Mouse (Mus musculus) kidney, adult 2 months (tissue): ENCODE results near the gene Tomm22. TPM values are rescaled to one million over a fixed set of nuclear protein-coding genes. Genes with fewer than 3 reads are reported as not detected.
A peak's percentile ranks its signal among the peaks of the same experiment; 100 is the strongest.

Experiments used
- DNase-seq: peaks from one replicate; pipeline ENCODE4 v3.0.0; 2021
- H3K27ac ChIP-seq: fragments of 200-500 bp; 2 replicates; pipeline ENCODE4 v1.5.1; 2012; ENCODE audit warnings: low read depth, low read length, control low read depth, inconsistent platforms; ENCODE audit not compliant: insufficient read depth
- H3K27me3 ChIP-seq: fragments of 200-500 bp; replicated peaks from 2 replicates; pipeline ENCODE4 v1.6.1; 2012; ENCODE audit warnings: mild to moderate bottlenecking, moderate library complexity, low read length, inconsistent platforms; ENCODE audit not compliant: control insufficient read depth, insufficient read depth
- H3K36me3 ChIP-seq: fragments of 200-500 bp; 2 replicates; pipeline ENCODE4 v1.6.1; 2012; ENCODE audit warnings: mild to moderate bottlenecking, moderate library complexity, low read length, inconsistent platforms; ENCODE audit not compliant: control insufficient read depth, insufficient read depth
- H3K4me1 ChIP-seq: fragments of 200-500 bp; 2 replicates; pipeline ENCODE4 v1.6.1; 2011; ENCODE audit warnings: low read length; ENCODE audit not compliant: control insufficient read depth, insufficient read depth
- H3K4me3 ChIP-seq: fragments of 200-500 bp; 2 replicates; pipeline ENCODE4 v1.5.1; 2011; ENCODE audit warnings: mild to moderate bottlenecking, low read depth, low read length, control low read depth; ENCODE audit not compliant: insufficient read depth
- CTCF ChIP-seq: fragments of 200-500 bp; conservative IDR thresholded peaks from 2 replicates; pipeline ENCODE4 v1.5.1; 2011; ENCODE audit warnings: low read depth, mild to moderate bottlenecking, control low read depth, low read length, moderate library complexity, mixed read lengths; ENCODE audit not compliant: insufficient read depth, insufficient read length
- POLR2A ChIP-seq: fragments of 200-500 bp; IDR thresholded peaks from one replicate; pipeline ENCODE4 v1.6.1; 2011; ENCODE audit warnings: low read depth, low read length, control low read depth
- WGBS: fragments of 180-500 bp; shearing (Covaris S2); methylation state at CpG from one replicate; pipeline ENCODE4 v1.1.7; 2018; 5-methylcytosine and 5-hydroxymethylcytosine counted together
- polyA plus RNA-seq: library from polyadenylated mRNA; depleted of rRNA; stranded (reverse); fragments of >200 nt; gene quantifications from 2 replicates; pipeline ENCODE4 v1.2.3, GENCODE M21; 2012

The Tomm22 gene
- polyA plus RNA-seq, 1 experiment: 52.5 TPM

- 1% methylated on average over 52 of the region's 53 CpGs for WGBS
Measured at GRCm38 (mm10) chr15:79691023-79691508, 20.4 kb downstream of the Tomm22 start.

DNA sequence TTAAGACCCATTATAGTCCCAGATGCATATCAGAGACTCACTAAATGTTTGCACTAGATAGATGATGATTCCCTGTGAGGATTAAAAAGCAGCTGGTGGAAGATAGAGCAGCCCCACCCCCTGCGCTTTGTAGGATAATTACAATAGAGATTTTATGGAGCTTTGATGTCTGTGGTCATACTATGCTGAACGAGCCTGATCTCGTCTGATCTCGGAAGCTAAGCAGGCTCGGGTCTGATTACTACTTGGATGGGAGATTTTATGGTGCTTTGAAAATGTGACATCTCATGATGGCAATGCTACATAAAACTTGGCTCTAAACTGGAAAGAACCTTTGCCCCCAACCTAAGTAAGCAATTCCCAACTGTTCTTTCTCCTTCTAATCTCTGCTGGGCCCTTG is 21.7 kb downstream of the Tomm22 start:
- WGBS: 84% methylated on average over 5 of the region's 5 CpGs
- no peak for DNase-seq
- no peak overlapping the region for H3K27ac ChIP-seq

More at GRCm38 (mm10) chr15:79691023-79691508, 20.4 kb downstream of the Tomm22 start:
- Histone ChIP-seq H3K4me1 (peaks cover 25% of the 10 kb centered on the region), H3K27ac (no peak overlapping the region; the same call in 1 of the 2 replicates), H3K4me3 (peak overlapping the region; percentile 83), H3K27me3 (no peaks in the 10 kb centered on the region), H3K36me3 (no peaks in the 10 kb centered on the region)
- no peak for DNase-seq
- no peak for TF ChIP-seq POLR2A
- no peak for TF ChIP-seq CTCF

DNA sequence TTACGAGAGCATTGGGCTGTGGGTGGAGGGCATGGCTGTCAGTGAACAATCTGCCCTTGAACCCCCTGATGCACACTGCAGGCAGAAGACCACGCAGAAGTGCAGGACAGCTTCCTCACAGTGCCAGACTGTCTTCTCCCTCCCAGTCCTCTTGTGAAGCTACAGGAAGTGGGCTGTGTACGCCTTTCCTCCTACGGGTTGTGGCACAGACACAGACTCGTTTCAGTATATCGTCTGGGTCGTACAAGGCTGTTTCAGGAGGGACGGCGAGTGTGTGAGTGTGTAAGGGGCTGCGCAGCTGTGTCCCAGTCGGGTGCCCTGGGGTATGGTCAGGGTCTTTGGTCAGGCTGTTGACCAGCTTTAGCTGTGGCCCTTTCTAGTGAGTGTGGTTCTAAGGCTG is 23.1 kb downstream of the Tomm22 start:
- Histone ChIP-seq H3K27ac (no peak overlapping the region), H3K36me3 (no peaks in the 10 kb centered on the region), H3K4me1 (peaks cover 28% of the 10 kb centered on the region), H3K27me3 (no peaks in the 10 kb centered on the region), H3K4me3 (no peak overlapping the region)
- no peak for TF ChIP-seq POLR2A
- no peak for TF ChIP-seq CTCF
- DNase-seq: no peak
- 69% methylated on average over 11 of the region's 11 CpGs for WGBS

More for the DNA sequence above, 21.7 kb downstream of the Tomm22 start:
- Histone ChIP-seq H3K36me3 (no peaks in the 10 kb centered on the region), H3K4me3 (no peak overlapping the region), H3K27me3 (no peaks in the 10 kb centered on the region), H3K4me1 (peaks cover 28% of the 10 kb centered on the region)
- TF ChIP-seq POLR2A (no peak), CTCF (no peak)

- H3K4me1 ChIP-seq: peaks cover 28% of the 10 kb centered on the region
- no peak for TF ChIP-seq CTCF
- TF ChIP-seq POLR2A: no peak
- no peak overlapping the region for H3K4me3 ChIP-seq
- H3K27ac ChIP-seq: no peak overlapping the region
- WGBS: 85% methylated on average over 4 of the region's 4 CpGs
- no peaks in the 10 kb centered on the region for H3K36me3 ChIP-seq
- no peaks in the 10 kb centered on the region for H3K27me3 ChIP-seq
- no peak for DNase-seq
Measured at GRCm38 (mm10) chr15:79694512-79694911, 23.9 kb downstream of the Tomm22 start.

DNA sequence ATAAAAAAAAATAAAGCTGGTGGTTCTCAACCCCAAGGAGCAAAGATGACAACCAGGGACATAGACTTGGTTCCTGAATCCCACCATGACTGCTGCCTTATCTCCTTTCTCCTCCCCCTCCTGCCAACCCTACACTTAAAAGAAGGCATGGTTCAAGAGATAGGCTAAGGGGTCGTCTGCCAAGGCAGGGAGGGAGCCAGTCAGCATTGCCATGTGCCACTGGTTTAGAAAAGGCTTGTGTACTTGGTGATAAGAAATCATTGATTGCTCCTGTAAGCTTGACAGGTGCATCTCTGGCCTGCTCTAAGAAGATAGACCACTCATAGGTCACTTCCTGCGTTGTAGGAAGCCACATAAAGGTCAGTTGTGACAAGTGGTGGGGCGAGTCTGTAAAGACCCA is 24.9 kb downstream of the Tomm22 start:
- H3K4me1 ChIP-seq: peaks cover 25% of the 10 kb centered on the region
- TF ChIP-seq CTCF (no peak), POLR2A (no peak)
- no peak for DNase-seq
- H3K4me3 ChIP-seq: no peak overlapping the region
- no peaks in the 10 kb centered on the region for H3K36me3 ChIP-seq
- H3K27ac ChIP-seq: no peak overlapping the region
- 77% methylated on average over 3 of the region's 3 CpGs for WGBS
- H3K27me3 ChIP-seq: no peaks in the 10 kb centered on the region

- DNase-seq: peak; percentile 66
- Histone ChIP-seq H3K4me1 (peaks cover 22% of the 10 kb centered on the region), H3K4me3 (no peak overlapping the region), H3K27me3 (no peaks in the 10 kb centered on the region), H3K27ac (peak overlapping the region; percentile 17; the same call in 1 of the 2 replicates), H3K36me3 (no peaks in the 10 kb centered on the region)
- WGBS: 52% methylated on average over 2 of the region's 2 CpGs
- no peak for TF ChIP-seq POLR2A
- no peak for TF ChIP-seq CTCF
Measured at GRCm38 (mm10) chr15:79696508-79696907, 25.8 kb downstream of the Tomm22 start.

GRCm38 (mm10) chr15:79697011-79697410 is 26.4 kb downstream of the Tomm22 start:
- Histone ChIP-seq H3K27ac (peak overlapping the region; percentile 17; the same call in 1 of the 2 replicates), H3K27me3 (no peaks in the 10 kb centered on the region), H3K4me3 (no peak overlapping the region), H3K4me1 (peaks cover 17% of the 10 kb centered on the region), H3K36me3 (no peaks in the 10 kb centered on the region)
- 53% methylated on average over 6 of the region's 6 CpGs for WGBS
- peak; percentile 83 for DNase-seq
- TF ChIP-seq POLR2A: no peak
- no peak for TF ChIP-seq CTCF
